Mouse (Mus musculus): ENCODE data around the gene Mroh7. TPM values are rescaled to one million over a fixed set of nuclear protein-coding genes. Genes with fewer than 3 reads are reported as not detected.

Mroh7 gene
- total RNA-seq, 1 experiment: 0.45 TPM

- H3K4me1 ChIP-seq (ENCODE audit: control insufficient read depth in 2 of 2, insufficient read depth in 2 of 2, low read length in 2 of 2, poor library complexity in 1 of 2): peaks cover 4 to 7% of the 10 kb centered on the region in 2 experiments; a peak in 2 of 4 replicates
- TF ChIP-seq ZC3H11A (IDR thresholded peaks at IDR 0.05; ENCODE audit: borderline replicate concordance, low read depth, low read length): no peak
- no peak overlapping the region for H3K27ac ChIP-seq (ENCODE audit: insufficient read depth, low read depth, low read length, poor library complexity, severe bottlenecking)
- H3K36me3 ChIP-seq (ENCODE audit: control insufficient read depth, insufficient read depth, low read length, poor library complexity, severe bottlenecking): peaks cover 22% of the 10 kb centered on the region; the same call in 1 of the 2 replicates
- no peak overlapping the region for H3K4me3 ChIP-seq (ENCODE audit: insufficient read depth in 1 of 2, low read depth in 1 of 2, low read length in 2 of 2, poor library complexity in 1 of 2, severe bottlenecking in 1 of 2)
- no peak for DNase-seq (ENCODE audit: low read depth, low spot score)
- in situ Hi-C loops (cut with MboI; ENCODE audit: low sequenced_read_pairs in 2 of 2, unreplicated experiment in 2 of 2): no loop called here
- H3K9ac ChIP-seq (ENCODE audit: insufficient read depth, low read depth, low read length, poor library complexity, severe bottlenecking): no peak overlapping the region
- no peaks in the 10 kb centered on the region for H3K9me3 ChIP-seq (ENCODE audit: control insufficient read depth, insufficient read depth, low read depth, low read length)
These were observed 75.0 kb downstream of the Mroh7 start for GRCm38 (mm10) chr4:106655681-106656080.

GRCm38 (mm10) chr4:106653051-106653450 is 77.7 kb downstream of the Mroh7 start:
- H3K9ac ChIP-seq (ENCODE audit: insufficient read depth, low read depth, low read length, poor library complexity, severe bottlenecking): peak overlapping the region; percentile 19; the same call in 1 of the 2 replicates
- H3K9me3 ChIP-seq (ENCODE audit: control insufficient read depth, insufficient read depth, low read depth, low read length): no peaks in the 10 kb centered on the region
- H3K27ac ChIP-seq (ENCODE audit: insufficient read depth, low read depth, low read length, poor library complexity, severe bottlenecking): no peak overlapping the region
- peak overlapping the region in 1 of 2 experiments; percentile 18; a peak in 2 of 4 replicates for H3K4me3 ChIP-seq (ENCODE audit: insufficient read depth in 1 of 2, low read depth in 1 of 2, low read length in 2 of 2, poor library complexity in 1 of 2, severe bottlenecking in 1 of 2)
- TF ChIP-seq ZNF384 (IDR thresholded peaks at IDR 0.05; ENCODE audit: low read depth, low read length) (no peak), MAFK (IDR thresholded peaks at IDR 0.05; ENCODE audit: insufficient read depth, low read depth, low read length) (no peak), ZC3H11A (IDR thresholded peaks at IDR 0.05; ENCODE audit: borderline replicate concordance, low read depth, low read length) (no peak), CHD2 (IDR thresholded peaks at IDR 0.05; ENCODE audit: low read depth, low read length) (no peak), HCFC1 (IDR thresholded peaks at IDR 0.05; ENCODE audit: borderline replicate concordance, insufficient read depth, low read length) (no peak)
- no peak for DNase-seq (ENCODE audit: low read depth, low spot score)
- in situ Hi-C loops (cut with MboI; ENCODE audit: low sequenced_read_pairs in 2 of 2, unreplicated experiment in 2 of 2): no loop called here
- H3K4me1 ChIP-seq (ENCODE audit: control insufficient read depth in 2 of 2, insufficient read depth in 2 of 2, low read length in 2 of 2, poor library complexity in 1 of 2): peaks cover 4 to 6% of the 10 kb centered on the region in 2 experiments; a peak in 2 of 4 replicates
- H3K36me3 ChIP-seq (ENCODE audit: control insufficient read depth, insufficient read depth, low read length, poor library complexity, severe bottlenecking): peaks cover 14% of the 10 kb centered on the region; the same call in 1 of the 2 replicates

GRCm38 (mm10) chr4:106652546-106652945 is 78.2 kb downstream of the Mroh7 start:
- no peak overlapping the region for H3K27ac ChIP-seq (ENCODE audit: insufficient read depth, low read depth, low read length, poor library complexity, severe bottlenecking)
- in situ Hi-C loops (cut with MboI; ENCODE audit: low sequenced_read_pairs in 2 of 2, unreplicated experiment in 2 of 2): no loop called here
- TF ChIP-seq MAFK (IDR thresholded peaks at IDR 0.05; ENCODE audit: insufficient read depth, low read depth, low read length) (no peak), ZC3H11A (IDR thresholded peaks at IDR 0.05; ENCODE audit: borderline replicate concordance, low read depth, low read length) (no peak), ZNF384 (IDR thresholded peaks at IDR 0.05; ENCODE audit: low read depth, low read length) (no peak), CHD2 (IDR thresholded peaks at IDR 0.05; ENCODE audit: low read depth, low read length) (no peak)
- peaks cover 13% of the 10 kb centered on the region; the same call in 1 of the 2 replicates for H3K36me3 ChIP-seq (ENCODE audit: control insufficient read depth, insufficient read depth, low read length, poor library complexity, severe bottlenecking)
- no peak for DNase-seq (ENCODE audit: low read depth, low spot score)
- no peak overlapping the region for H3K9ac ChIP-seq (ENCODE audit: insufficient read depth, low read depth, low read length, poor library complexity, severe bottlenecking)
- H3K4me1 ChIP-seq (ENCODE audit: control insufficient read depth in 2 of 2, insufficient read depth in 2 of 2, low read length in 2 of 2, poor library complexity in 1 of 2): peaks cover 4 to 6% of the 10 kb centered on the region in 2 experiments; a peak in 2 of 4 replicates
- no peaks in the 10 kb centered on the region for H3K9me3 ChIP-seq (ENCODE audit: control insufficient read depth, insufficient read depth, low read depth, low read length)
- no peak overlapping the region for H3K4me3 ChIP-seq (ENCODE audit: insufficient read depth in 1 of 2, low read depth in 1 of 2, low read length in 2 of 2, poor library complexity in 1 of 2, severe bottlenecking in 1 of 2)

- Histone ChIP-seq H3K27ac (ENCODE audit: insufficient read depth, low read depth, low read length, poor library complexity, severe bottlenecking) (0 out of 2 replicates have a peak within 1 kb of the TSS, but pooled peaks have one; percentile 38), H3K4me1 (ENCODE audit: control insufficient read depth in 2 of 2, insufficient read depth in 2 of 2, low read length in 2 of 2, poor library complexity in 1 of 2) (peaks cover 4 to 6% of the 10 kb centered on the region in 2 experiments; a peak in 2 of 4 replicates), H3K36me3 (ENCODE audit: control insufficient read depth, insufficient read depth, low read length, poor library complexity, severe bottlenecking) (peaks cover 13% of the 10 kb centered on the region; the same call in 1 of the 2 replicates), H3K9ac (ENCODE audit: insufficient read depth, low read depth, low read length, poor library complexity, severe bottlenecking) (peak within 1 kb of the TSS; percentile 89), H3K4me3 (ENCODE audit: insufficient read depth in 1 of 2, low read depth in 1 of 2, low read length in 2 of 2, poor library complexity in 1 of 2, severe bottlenecking in 1 of 2) (peak within 1 kb of the TSS; percentile 79 to 96), H3K9me3 (ENCODE audit: control insufficient read depth, insufficient read depth, low read depth, low read length) (no peaks in the 10 kb centered on the region)
- in situ Hi-C loops (cut with MboI; ENCODE audit: low sequenced_read_pairs in 2 of 2, unreplicated experiment in 2 of 2): no loop called here
- TF ChIP-seq MAFK (IDR thresholded peaks at IDR 0.05; ENCODE audit: insufficient read depth, low read depth, low read length) (no peak), ZNF384 (IDR thresholded peaks at IDR 0.05; ENCODE audit: low read depth, low read length) (no peak), CHD2 (IDR thresholded peaks at IDR 0.05; ENCODE audit: low read depth, low read length) (0 out of 2 replicates have a peak, but pooled peaks have one; percentile 42), HCFC1 (IDR thresholded peaks at IDR 0.05; ENCODE audit: borderline replicate concordance, insufficient read depth, low read length) (0 out of 2 replicates have a peak, but pooled peaks have one; percentile 42)
- DNase-seq (ENCODE audit: low read depth, low spot score): peak; percentile 96
These were observed 79.7 kb downstream of the Mroh7 start, which contains the start of gene Pars2 for GRCm38 (mm10) chr4:106650833-106651527. Pars2 (plus strand) TSS chr4:106651069.

Measured in ES-E14 (cell line).